Mouse (Mus musculus) spleen, adult 12 weeks (tissue): ENCODE measurements around the gene Higd1c.
"Not testable (repeated sequence)": the region's sequence is repeated elsewhere in the genome, so short reads cannot be mapped to it uniquely, and the experiment has no call there.

Experiments used
- DNase-seq: peaks from one replicate; pipeline ENCODE4 v3.0.0; 2022; ENCODE audit warnings: low spot score

Higd1c gene

GRCm38 (mm10) chr15:100411731-100412130 is 47.4 kb downstream of the Higd1c start:
- DNase-seq: no peak

GRCm38 (mm10) chr15:100413306-100413705 is 49.0 kb downstream of the Higd1c start:
- no peak for DNase-seq

- no peak for DNase-seq
These were observed 49.7 kb downstream of the Higd1c start for GRCm38 (mm10) chr15:100414011-100414410.

- no peak for DNase-seq
These were observed 50.6 kb downstream of the Higd1c start for GRCm38 (mm10) chr15:100414942-100415341.

GRCm38 (mm10) chr15:100415684-100416083 is 51.3 kb downstream of the Higd1c start:
- DNase-seq: no peak

GRCm38 (mm10) chr15:100417854-100418450 is 53.6 kb downstream of the Higd1c start:
- DNase-seq: no peak

GRCm38 (mm10) chr15:100419311-100419710 is 55.0 kb downstream of the Higd1c start:
- DNase-seq: no peak

- DNase-seq: no peak
These were observed 55.8 kb downstream of the Higd1c start for GRCm38 (mm10) chr15:100419901-100420745.

GRCm38 (mm10) chr15:100421059-100421757 is 56.9 kb downstream of the Higd1c start:
- DNase-seq: no peak

GRCm38 (mm10) chr15:100421758-100422197 is 57.4 kb downstream of the Higd1c start, which contains the start of gene Gm5475:
Gm5475 (plus strand) TSS chr15:100422147.
- DNase-seq: not testable (repeated sequence)

GRCm38 (mm10) chr15:100422476-100422875 is 58.1 kb downstream of the Higd1c start:
- no peak for DNase-seq

GRCm38 (mm10) chr15:100422899-100423860 is 58.8 kb downstream of the Higd1c start:
- DNase-seq: peak; percentile 95

- no peak for DNase-seq
These were observed 59.6 kb downstream of the Higd1c start for GRCm38 (mm10) chr15:100423916-100424315.

GRCm38 (mm10) chr15:100424396-100425122 is 60.2 kb downstream of the Higd1c start, which contains the start of gene Slc11a2:
Slc11a2 (minus strand) TSS chr15:100425072.
- no peak for DNase-seq

GRCm38 (mm10) chr15:100428296-100428905 is 64.1 kb downstream of the Higd1c start:
- no peak for DNase-seq

GRCm38 (mm10) chr15:100429959-100430565 is 65.7 kb downstream of the Higd1c start:
- DNase-seq: no peak

GRCm38 (mm10) chr15:100433234-100433633 is 68.9 kb downstream of the Higd1c start:
- no peak for DNase-seq
